Mouse (Mus musculus) embryonic fibroblast, embryonic 13.5 days (primary cell): ENCODE measurements around the gene Traf4.

Source experiments
- CTCF ChIP-seq: IDR thresholded peaks from 2 replicates; pipeline ENCODE4 v1.5.1; 2011; ENCODE audit warnings: mild to moderate bottlenecking, control low read depth, low read length, moderate library complexity, borderline replicate concordance; ENCODE audit not compliant: insufficient read depth
- POLR2A ChIP-seq: IDR thresholded peaks from 2 replicates; pipeline ENCODE4 v1.6.1; 2011; ENCODE audit warnings: low read depth, mild to moderate bottlenecking, control low read depth, low read length, moderate library complexity

DNA sequence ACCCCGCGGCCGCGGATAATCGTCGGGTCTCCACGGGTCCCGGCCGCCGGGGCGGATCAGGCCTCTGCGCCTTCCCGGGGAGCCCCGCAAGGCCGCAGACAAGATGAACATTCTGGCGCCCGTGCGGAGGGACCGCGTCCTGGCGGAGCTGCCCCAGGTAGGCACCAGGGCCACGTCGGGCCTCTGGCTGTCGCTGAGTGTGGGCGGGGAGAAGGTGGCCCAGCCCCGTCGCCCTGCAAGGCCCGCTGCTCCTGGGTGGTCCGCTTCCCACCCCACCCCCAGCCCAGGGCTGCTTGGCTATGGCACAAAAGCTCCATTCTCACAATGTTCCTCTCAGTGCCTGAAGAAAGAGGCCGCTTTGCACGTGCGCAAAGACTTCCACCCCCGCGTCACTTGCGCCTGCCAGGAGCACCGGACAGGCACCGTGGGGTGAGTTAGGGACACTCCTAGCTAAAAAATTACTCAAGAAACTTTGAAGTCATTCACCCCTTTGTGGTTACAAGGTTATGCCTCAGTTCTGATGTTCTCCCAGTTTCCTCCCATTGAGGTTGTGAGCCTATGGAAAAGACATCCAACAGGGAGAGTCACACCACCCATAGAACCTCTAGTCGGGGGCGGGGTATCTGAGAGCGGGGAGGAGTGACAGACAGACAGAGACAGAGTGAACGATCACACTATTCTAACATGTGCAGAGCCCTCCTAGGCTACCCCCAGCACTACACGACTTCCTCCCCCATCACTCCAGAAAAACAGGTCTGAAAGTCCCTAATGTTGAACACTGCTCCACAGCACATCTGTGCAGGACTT lies 24.0 kb upstream of the Traf4 start:
- TF ChIP-seq CTCF (no peak), POLR2A (peak; percentile 65)
